Mouse (Mus musculus): Measurements from ENCODE around the gene 4930564D02Rik. TPM values are rescaled to one million over a fixed set of nuclear protein-coding genes. Genes with fewer than 3 reads are reported as not detected.

Gene 4930564D02Rik
- polyA plus RNA-seq (2012) = not detected in 2 replicates

- no peaks in the 10 kb centered on the region for H3K9me3 ChIP-seq (ENCODE audit: control insufficient read depth, low read length)
- no peaks in the 10 kb centered on the region for H3K4me1 ChIP-seq (ENCODE audit: control insufficient read depth)
- H3K27me3 ChIP-seq (ENCODE audit: control insufficient read depth) = no peaks in the 10 kb centered on the region
- H3K4me3 ChIP-seq (replicated peaks) = no peak within 1 kb of the TSS
- no peak for TF ChIP-seq TAL1 (IDR thresholded peaks at IDR 0.05; ENCODE audit: low read length)
- TF ChIP-seq GATA1 (IDR thresholded peaks at IDR 0.05; ENCODE audit: low read length) = no peak
- H3K36me3 ChIP-seq (ENCODE audit: control insufficient read depth) = no peaks in the 10 kb centered on the region
These were observed at the start of gene 4930564D02Rik for GRCm38 (mm10) chr3:105066544-105066943. TSS of gene 4930564D02Rik (plus strand) at chr3:105066844.

GRCm38 (mm10) chr3:105017314-105017713 lies 49.3 kb upstream of the 4930564D02Rik start:
- no peaks in the 10 kb centered on the region for H3K4me1 ChIP-seq (ENCODE audit: control insufficient read depth)
- H3K27me3 ChIP-seq (ENCODE audit: control insufficient read depth) = no peaks in the 10 kb centered on the region
- H3K9me3 ChIP-seq (ENCODE audit: control insufficient read depth, low read length) = no peaks in the 10 kb centered on the region
- TF ChIP-seq TAL1 (IDR thresholded peaks at IDR 0.05; ENCODE audit: low read length) = no peak
- H3K36me3 ChIP-seq (ENCODE audit: control insufficient read depth) = no peaks in the 10 kb centered on the region
- no peak overlapping the region for H3K4me3 ChIP-seq (replicated peaks)

- TF ChIP-seq TAL1 (IDR thresholded peaks at IDR 0.05; ENCODE audit: low read length) = no peak
- no peak for TF ChIP-seq GATA1 (IDR thresholded peaks at IDR 0.05; ENCODE audit: low read length)
- no peaks in the 10 kb centered on the region for H3K4me1 ChIP-seq (ENCODE audit: control insufficient read depth)
These were observed 48.4 kb upstream of the 4930564D02Rik start for GRCm38 (mm10) chr3:105018085-105018782.

GRCm38 (mm10) chr3:105018783-105019105 lies 47.9 kb upstream of the 4930564D02Rik start:
- TF ChIP-seq GATA1 (IDR thresholded peaks at IDR 0.05; ENCODE audit: low read length) (no peak), TAL1 (IDR thresholded peaks at IDR 0.05; ENCODE audit: low read length) (no peak)
- no peak overlapping the region for H3K4me3 ChIP-seq (replicated peaks)

More at GRCm38 (mm10) chr3:105018085-105018782, 48.4 kb upstream of the 4930564D02Rik start:
- no peaks in the 10 kb centered on the region for H3K36me3 ChIP-seq (ENCODE audit: control insufficient read depth)
- H3K27me3 ChIP-seq (ENCODE audit: control insufficient read depth) = no peaks in the 10 kb centered on the region
- no peak overlapping the region for H3K4me3 ChIP-seq (replicated peaks)
- no peaks in the 10 kb centered on the region for H3K9me3 ChIP-seq (ENCODE audit: control insufficient read depth, low read length)

GRCm38 (mm10) chr3:105019826-105020692 lies 46.6 kb upstream of the 4930564D02Rik start:
- H3K9me3 ChIP-seq (ENCODE audit: control insufficient read depth, low read length) = no peaks in the 10 kb centered on the region
- no peaks in the 10 kb centered on the region for H3K36me3 ChIP-seq (ENCODE audit: control insufficient read depth)
- TF ChIP-seq GATA1 (IDR thresholded peaks at IDR 0.05; ENCODE audit: low read length) (no peak), TAL1 (IDR thresholded peaks at IDR 0.05; ENCODE audit: low read length) (no peak)
- no peaks in the 10 kb centered on the region for H3K27me3 ChIP-seq (ENCODE audit: control insufficient read depth)
- no peak overlapping the region for H3K4me3 ChIP-seq (replicated peaks)
- H3K4me1 ChIP-seq (ENCODE audit: control insufficient read depth) = no peaks in the 10 kb centered on the region

More at GRCm38 (mm10) chr3:105018783-105019105, 47.9 kb upstream of the 4930564D02Rik start:
- H3K9me3 ChIP-seq (ENCODE audit: control insufficient read depth, low read length) = no peaks in the 10 kb centered on the region
- no peaks in the 10 kb centered on the region for H3K27me3 ChIP-seq (ENCODE audit: control insufficient read depth)
- H3K4me1 ChIP-seq (ENCODE audit: control insufficient read depth) = no peaks in the 10 kb centered on the region
- no peaks in the 10 kb centered on the region for H3K36me3 ChIP-seq (ENCODE audit: control insufficient read depth)

- no peaks in the 10 kb centered on the region for H3K36me3 ChIP-seq (ENCODE audit: control insufficient read depth)
- no peak overlapping the region for H3K4me3 ChIP-seq (replicated peaks)
- H3K27me3 ChIP-seq (ENCODE audit: control insufficient read depth) = no peaks in the 10 kb centered on the region
- TF ChIP-seq TAL1 (IDR thresholded peaks at IDR 0.05; ENCODE audit: low read length) (no peak), GATA1 (IDR thresholded peaks at IDR 0.05; ENCODE audit: low read length) (no peak)
- no peaks in the 10 kb centered on the region for H3K4me1 ChIP-seq (ENCODE audit: control insufficient read depth)
- H3K9me3 ChIP-seq (ENCODE audit: control insufficient read depth, low read length) = no peaks in the 10 kb centered on the region; the same call in 1 of the 2 replicates
These were observed 43.2 kb upstream of the 4930564D02Rik start for GRCm38 (mm10) chr3:105023371-105024005.

GRCm38 (mm10) chr3:105036281-105036847 lies 30.3 kb upstream of the 4930564D02Rik start:
- no peak overlapping the region for H3K4me3 ChIP-seq (replicated peaks)
- no peaks in the 10 kb centered on the region for H3K9me3 ChIP-seq (ENCODE audit: control insufficient read depth, low read length)
- no peaks in the 10 kb centered on the region for H3K27me3 ChIP-seq (ENCODE audit: control insufficient read depth)
- peaks cover 5% of the 10 kb centered on the region for H3K4me1 ChIP-seq (ENCODE audit: control insufficient read depth)
- TF ChIP-seq GATA1 (IDR thresholded peaks at IDR 0.05; ENCODE audit: low read length) (no peak), TAL1 (IDR thresholded peaks at IDR 0.05; ENCODE audit: low read length) (no peak)
- no peaks in the 10 kb centered on the region for H3K36me3 ChIP-seq (ENCODE audit: control insufficient read depth)

- no peaks in the 10 kb centered on the region for H3K9me3 ChIP-seq (ENCODE audit: control insufficient read depth, low read length)
- H3K4me3 ChIP-seq (replicated peaks) = no peak overlapping the region
- H3K4me1 ChIP-seq (ENCODE audit: control insufficient read depth) = peaks cover 5% of the 10 kb centered on the region
- TF ChIP-seq GATA1 (IDR thresholded peaks at IDR 0.05; ENCODE audit: low read length) (no peak), TAL1 (IDR thresholded peaks at IDR 0.05; ENCODE audit: low read length) (no peak)
- no peaks in the 10 kb centered on the region for H3K36me3 ChIP-seq (ENCODE audit: control insufficient read depth)
- H3K27me3 ChIP-seq (ENCODE audit: control insufficient read depth) = no peaks in the 10 kb centered on the region
These were observed 29.3 kb upstream of the 4930564D02Rik start for GRCm38 (mm10) chr3:105037240-105037770.

Data from erythroblast, embryonic 14.5 days (primary cell).